Mouse (Mus musculus): ENCODE data around the gene Otop2.

Gene Otop2

GRCm38 (mm10) chr11:115377854-115378253 lies 70.9 kb downstream of the Otop2 start:
- no peak for DNase-seq (ENCODE audit: low read depth in 2 of 2, low spot score in 2 of 2)

GRCm38 (mm10) chr11:115381276-115381675 lies 74.3 kb downstream of the Otop2 start:
- no peak for DNase-seq (ENCODE audit: low read depth in 2 of 2, low spot score in 2 of 2)

All from CD8-positive naive resting alpha-beta T cell, adult 2 months (primary cell).